Mouse (Mus musculus) testis, adult 2 months (tissue): ENCODE measurements around the gene Abl1. TPM values are rescaled to one million over a fixed set of nuclear protein-coding genes. Genes with fewer than 3 reads are reported as not detected.
"Not testable (repeated sequence)": the region's sequence is repeated elsewhere in the genome, so short reads cannot be mapped to it uniquely, and the experiment has no call there.

ENCODE experiments used
- H3K27ac ChIP-seq: fragments of 200-500 bp; 2 replicates; pipeline ENCODE4 v1.5.1; 2012; ENCODE audit warnings: low read depth, low read length; ENCODE audit not compliant: control insufficient read depth, insufficient read depth
- H3K27me3 ChIP-seq: fragments of 200-500 bp; 2 replicates; pipeline ENCODE4 v1.6.1; 2012; ENCODE audit warnings: mild to moderate bottlenecking, low read length, moderate library complexity; ENCODE audit not compliant: control insufficient read depth, insufficient read depth
- H3K36me3 ChIP-seq: fragments of 200-500 bp; 2 replicates; pipeline ENCODE4 v1.6.1; 2012; ENCODE audit warnings: mild to moderate bottlenecking, low read length; ENCODE audit not compliant: control insufficient read depth, insufficient read depth
- H3K4me1 ChIP-seq: fragments of 200-500 bp; 2 replicates; pipeline ENCODE4 v1.6.1; 2012; ENCODE audit warnings: low read length; ENCODE audit not compliant: control insufficient read depth, insufficient read depth
- H3K4me3 ChIP-seq: fragments of 200-500 bp; 2 replicates; pipeline ENCODE4 v1.5.1; 2012; ENCODE audit warnings: low read depth, mild to moderate bottlenecking, low read length, moderate library complexity, mixed read lengths; ENCODE audit not compliant: control insufficient read depth
- CTCF ChIP-seq: fragments of 200-500 bp; IDR thresholded peaks from 2 replicates; pipeline ENCODE4 v1.5.1; 2012; ENCODE audit warnings: low read depth, mild to moderate bottlenecking, inconsistent platforms, low read length, moderate library complexity; ENCODE audit not compliant: control insufficient read depth, insufficient read depth, insufficient replicate concordance
- POLR2A ChIP-seq: fragments of 200-500 bp; IDR thresholded peaks from 2 replicates; pipeline ENCODE4 v1.6.1; 2012; ENCODE audit warnings: low read depth, mild to moderate bottlenecking, inconsistent platforms, low read length, moderate library complexity; ENCODE audit not compliant: control insufficient read depth
- polyA plus RNA-seq: library from polyadenylated mRNA; depleted of rRNA; stranded (reverse); fragments of >200 nt; gene quantifications from 2 replicates; pipeline ENCODE4 v1.2.3, GENCODE M21; 2012

The Abl1 gene
- polyA plus RNA-seq, 1 experiment, result 47.4 TPM

DNA sequence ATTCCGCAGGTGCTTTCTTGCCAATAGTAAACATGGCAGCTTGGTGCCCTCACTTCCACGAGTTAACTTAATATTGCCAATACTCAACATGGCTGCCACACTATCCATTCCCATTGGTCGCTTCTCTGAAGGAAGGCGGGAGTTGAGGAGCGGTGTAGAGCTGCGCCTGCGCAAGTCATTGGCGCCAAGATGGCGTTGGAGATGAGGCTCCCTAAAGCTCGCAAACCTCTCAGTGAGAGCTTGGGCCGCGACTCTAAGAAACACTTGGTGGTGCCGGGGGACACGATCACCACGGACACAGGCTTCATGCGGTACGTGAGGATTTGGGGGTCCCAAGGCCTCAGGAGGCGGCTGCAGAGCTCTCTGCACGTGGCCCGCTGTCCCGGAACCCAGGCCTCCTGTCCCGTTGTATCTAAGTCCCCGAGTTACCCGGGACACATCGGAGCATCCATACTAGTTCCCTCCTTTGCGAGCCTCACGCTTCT, 17.6 kb upstream of the Abl1 start, which contains the start of gene Exosc2:
TSS of gene Exosc2 (plus strand) at position 165 of the 485 bp plus-strand sequence.
- H3K36me3 ChIP-seq, result no peaks in the 10 kb centered on the region
- H3K27ac ChIP-seq, result peak within 1 kb of the TSS; percentile 89
- TF ChIP-seq CTCF (no peak), POLR2A (peak; percentile 98)
- H3K4me1 ChIP-seq, result peaks cover 9% of the 10 kb centered on the region
- H3K27me3 ChIP-seq, result no peaks in the 10 kb centered on the region
- peak within 1 kb of the TSS; percentile 99 for H3K4me3 ChIP-seq

DNA sequence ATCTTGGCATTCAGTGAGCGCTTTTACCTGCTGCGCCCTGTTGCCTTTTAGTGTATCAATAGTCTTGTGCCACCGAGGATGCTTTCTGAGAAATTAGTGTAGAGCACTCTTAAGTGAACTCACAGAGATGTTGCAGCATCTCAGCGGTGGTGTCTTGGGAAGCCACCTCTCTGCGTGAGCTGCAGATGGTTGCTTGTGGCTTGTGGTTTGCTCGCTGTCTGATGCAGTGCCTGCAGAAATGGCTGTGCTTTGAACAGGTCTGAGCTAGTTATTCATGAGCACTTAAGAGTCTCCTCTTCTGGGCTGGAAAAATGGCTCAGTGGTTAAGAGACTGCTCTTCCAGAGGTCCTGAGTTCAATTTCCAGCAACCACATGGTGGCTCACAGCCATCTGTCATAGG, 9.5 kb upstream of the Abl1 start:
- Histone ChIP-seq H3K4me3 (no peak overlapping the region), H3K27ac (no peak overlapping the region), H3K4me1 (no peaks in the 10 kb centered on the region), H3K36me3 (no peaks in the 10 kb centered on the region; the same call in none of the 2 replicates), H3K27me3 (no peaks in the 10 kb centered on the region)
- TF ChIP-seq CTCF (no peak), POLR2A (no peak)

DNA sequence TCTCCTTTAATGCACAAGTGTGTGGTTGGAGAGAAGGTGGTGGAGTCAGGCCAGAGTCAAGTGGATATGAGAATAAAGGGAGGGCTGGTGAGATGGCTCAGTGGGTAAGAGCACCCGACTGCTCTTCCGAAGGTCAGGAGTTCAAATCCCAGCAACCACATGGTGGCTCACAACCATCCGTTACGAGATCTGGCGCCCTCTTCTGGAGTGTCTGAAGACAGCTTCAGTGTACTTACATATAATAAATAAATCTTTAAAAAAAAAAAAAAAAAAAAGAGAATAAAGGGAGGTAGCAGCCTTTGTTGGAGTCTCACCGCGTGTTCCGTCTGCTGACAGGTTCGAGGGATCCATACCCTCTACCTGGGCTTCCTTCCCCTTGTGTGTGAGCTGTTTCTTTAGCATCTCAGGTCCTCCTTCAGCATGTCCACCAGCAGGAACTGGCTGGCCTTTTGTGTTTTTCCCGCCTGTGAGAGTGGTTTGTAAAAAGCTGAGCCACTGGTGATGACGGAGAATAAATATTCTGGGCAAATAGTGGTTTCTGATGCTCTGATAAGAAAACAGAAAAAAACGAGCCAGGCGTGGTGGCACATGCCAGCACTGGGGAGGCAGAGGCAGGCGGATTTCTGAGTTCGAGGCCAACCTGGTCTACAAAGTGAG, 7.0 kb upstream of the Abl1 start:
- not testable (repeated sequence) for H3K4me1 ChIP-seq, H3K4me3 ChIP-seq, H3K36me3 ChIP-seq, H3K27ac ChIP-seq, H3K27me3 ChIP-seq

DNA sequence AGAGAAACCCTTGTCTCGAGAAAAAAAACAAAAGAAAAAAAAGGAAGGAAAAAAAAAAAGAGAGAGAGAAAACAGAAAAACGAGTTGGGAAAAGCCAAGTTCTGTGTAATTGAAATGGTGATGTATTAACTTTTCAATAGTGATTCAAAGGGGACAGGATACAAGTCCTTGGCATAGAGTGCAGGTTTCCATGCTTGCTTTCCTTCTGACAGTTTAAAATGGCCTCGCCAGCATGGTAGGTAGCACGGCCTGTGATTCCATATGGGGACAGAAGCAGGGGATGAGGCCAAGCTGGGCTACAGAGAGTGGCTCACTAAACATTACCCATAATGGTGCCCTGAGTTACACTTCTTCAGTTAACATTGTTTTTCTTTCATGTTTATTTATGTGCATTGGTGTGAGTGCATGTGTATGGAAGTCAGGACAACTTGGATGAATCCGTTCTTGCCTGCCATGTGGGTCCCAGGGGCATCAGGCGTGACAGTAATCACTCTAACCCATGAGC, 6.4 kb upstream of the Abl1 start:
- Histone ChIP-seq H3K36me3 (peaks cover 1% of the 10 kb centered on the region; the same call in 1 of the 2 replicates), H3K27ac (no peak overlapping the region), H3K4me3 (no peak overlapping the region), H3K4me1 (no peaks in the 10 kb centered on the region; the same call in 1 of the 2 replicates), H3K27me3 (no peaks in the 10 kb centered on the region)
- TF ChIP-seq CTCF (no peak), POLR2A (no peak)

DNA sequence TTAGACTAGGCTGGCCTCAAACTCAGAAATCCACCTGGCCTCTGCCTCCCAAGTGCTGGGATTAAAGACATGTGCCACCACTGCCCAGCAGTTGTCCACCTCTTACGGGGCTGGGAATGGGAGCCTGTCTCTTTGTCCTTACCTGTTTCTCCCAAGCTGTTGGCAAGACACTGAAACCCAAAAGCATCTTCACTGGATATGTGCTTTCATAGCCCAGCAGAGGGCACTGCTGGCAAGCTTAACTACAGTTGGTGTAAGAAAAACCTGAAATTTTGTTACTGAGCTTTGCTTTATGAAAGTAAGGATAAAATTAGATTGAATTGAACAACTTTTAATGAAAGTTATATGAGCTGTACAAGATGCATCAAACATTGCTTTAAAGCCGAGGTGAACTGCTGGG, 4.5 kb upstream of the Abl1 start:
- TF ChIP-seq CTCF, result peak; percentile 12; the same call in 1 of the 2 replicates
- TF ChIP-seq POLR2A, result no peak
- H3K4me3 ChIP-seq, result no peak overlapping the region
- H3K4me1 ChIP-seq, result no peaks in the 10 kb centered on the region; the same call in 1 of the 2 replicates
- peaks cover 1% of the 10 kb centered on the region; the same call in 1 of the 2 replicates for H3K36me3 ChIP-seq
- no peak overlapping the region for H3K27ac ChIP-seq
- no peaks in the 10 kb centered on the region for H3K27me3 ChIP-seq

DNA sequence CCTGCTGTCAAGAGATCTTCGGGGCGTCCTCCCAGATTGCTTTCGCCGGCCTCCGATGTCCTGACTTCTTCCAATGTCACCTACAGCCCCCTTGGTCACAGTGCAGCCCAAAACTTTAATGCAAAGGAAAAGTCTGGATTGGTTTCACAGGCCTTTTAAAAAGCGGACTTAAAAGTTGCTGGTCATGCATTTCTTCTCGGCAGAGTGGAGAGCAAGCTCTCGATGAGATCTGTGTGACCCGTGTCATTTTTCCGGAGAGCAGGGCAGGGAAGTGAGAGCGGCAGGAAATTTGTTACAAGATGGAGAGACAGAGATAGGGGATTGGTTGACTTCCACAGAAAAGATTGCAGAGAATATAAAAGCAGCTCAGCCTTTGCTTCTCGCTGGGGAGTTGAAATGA, 869 bp downstream of the Abl1 start:
- Histone ChIP-seq H3K27ac (peak overlapping the region; percentile 99), H3K36me3 (peaks cover 1% of the 10 kb centered on the region; the same call in 1 of the 2 replicates), H3K4me3 (peak overlapping the region; percentile 96), H3K27me3 (no peaks in the 10 kb centered on the region), H3K4me1 (peaks cover 4% of the 10 kb centered on the region)
- no peak for TF ChIP-seq CTCF
- no peak for TF ChIP-seq POLR2A

DNA sequence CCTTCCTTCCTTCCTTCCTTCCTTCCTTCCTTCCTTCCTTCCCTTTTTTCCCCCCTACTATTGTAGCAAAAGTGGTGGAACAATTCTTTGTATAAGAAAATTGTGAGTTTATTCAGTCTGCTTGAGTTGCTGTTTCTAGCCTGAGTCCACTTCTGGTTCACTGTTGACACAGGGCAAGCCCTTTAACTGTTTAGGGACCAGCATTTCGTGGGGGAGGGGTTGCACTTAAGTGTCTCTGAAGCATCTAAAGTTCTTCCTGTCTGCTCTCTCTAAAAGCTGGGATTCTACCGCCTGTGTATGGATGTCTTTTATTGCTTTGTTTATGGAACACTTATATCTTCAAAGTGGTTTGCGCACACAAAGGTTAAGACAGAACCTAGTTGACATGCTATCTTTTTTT, 1.9 kb downstream of the Abl1 start:
- Histone ChIP-seq H3K36me3 (peaks cover 1% of the 10 kb centered on the region; the same call in 1 of the 2 replicates), H3K4me3 (peak overlapping the region; percentile 96), H3K27ac (peak overlapping the region; percentile 1; the same call in 1 of the 2 replicates), H3K27me3 (no peaks in the 10 kb centered on the region), H3K4me1 (peaks cover 6% of the 10 kb centered on the region)
- no peak for TF ChIP-seq POLR2A
- no peak for TF ChIP-seq CTCF
